ENCODE assay signal across 8 mouse cellular contexts in genomic region chr5:112277906-112278470, GRCm38 (mm10). TPM values are rescaled to one million over a fixed set of nuclear protein-coding genes. Genes with fewer than 3 reads are reported as not detected.
DNase-seq lines count a peak whose midpoint lies in the region; ATAC-seq and TF ChIP-seq lines count a peak whose summit lies in the region.

No protein-coding gene starts in this region.

- ATAC-seq in heart, embryonic 14.5 days (ENCODE audit: insufficient number of reproducible peaks, insufficient read depth, low FRiP score, low read depth): no peak
- ATAC-seq in G1E (ENCODE audit: extremely low read depth, insufficient number of reproducible peaks, low FRiP score, poor library complexity, severe bottlenecking): no peak
- no peak for ATAC-seq in forebrain, embryonic 13.5 days
- ATAC-seq in liver, embryonic 14.5 days (ENCODE audit: insufficient read depth): no peak
- ATAC-seq in megakaryocyte-erythroid progenitor cell, adult 5-6 weeks (replicated peaks; ENCODE audit: low FRiP score, low TSS enrichment, poor library complexity, severe bottlenecking): no peak

- peak overlapping the region; percentile 3 to 80; a peak in 3 of 4 replicates for H3K4me3 ChIP-seq in heart, embryonic 14.5 days (ENCODE audit: control insufficient read depth in 1 of 2, insufficient read depth in 1 of 2, low read depth in 1 of 2, low read length in 2 of 2)
- H3K4me3 ChIP-seq in G1E (ENCODE audit: low read depth, low read length): peak overlapping the region; percentile 98
- 0 out of 2 replicates have a peak overlapping the region, but pooled peaks have one; percentile 71 for H3K4me3 ChIP-seq in forebrain, embryonic 13.5 days
- peak overlapping the region; percentile 35 to 73 for H3K4me3 ChIP-seq in liver, embryonic 14.5 days (ENCODE audit: insufficient read depth in 1 of 2, low read depth in 2 of 2, low read length in 2 of 2)

- H3K36me3 ChIP-seq in heart, embryonic 14.5 days (ENCODE audit: control insufficient read depth, insufficient read depth, low read length): no peaks in the 10 kb centered on the region
- peaks cover 51% of the 10 kb centered on the region for H3K36me3 ChIP-seq in G1E (replicated peaks)
- no peaks in the 10 kb centered on the region for H3K36me3 ChIP-seq in forebrain, embryonic 13.5 days (ENCODE audit: poor library complexity, severe bottlenecking)
- H3K36me3 ChIP-seq in liver, embryonic 14.5 days (replicated peaks; ENCODE audit: control insufficient read depth, insufficient read depth, low read depth): no peaks in the 10 kb centered on the region

- peaks cover 12 to 47% of the 10 kb centered on the region in 2 experiments for H3K4me1 ChIP-seq in heart, embryonic 14.5 days (ENCODE audit: control insufficient read depth in 2 of 2, insufficient read depth in 2 of 2, low read length in 2 of 2)
- H3K4me1 ChIP-seq in G1E (ENCODE audit: insufficient read depth, low read depth, low read length): peaks cover 88% of the 10 kb centered on the region
- peaks cover 36% of the 10 kb centered on the region for H3K4me1 ChIP-seq in forebrain, embryonic 13.5 days
- peaks cover 16 to 47% of the 10 kb centered on the region in 2 experiments for H3K4me1 ChIP-seq in liver, embryonic 14.5 days (replicated peaks; ENCODE audit: control insufficient read depth in 2 of 2, insufficient read depth in 2 of 2, low read length in 1 of 2)

- peak overlapping the region; percentile 90 for H3K4me2 ChIP-seq in heart, embryonic 14.5 days (ENCODE audit: low read length)
- H3K4me2 ChIP-seq in forebrain, embryonic 13.5 days: peak overlapping the region; percentile 85
- H3K4me2 ChIP-seq in liver, embryonic 14.5 days (ENCODE audit: low read depth): peak overlapping the region; percentile 81

- DNase-seq in heart, adult 11 months: no peak
- no peak for DNase-seq in G1E (ENCODE audit: low spot score)
- DNase-seq in liver, embryonic 14.5 days (ENCODE audit: low read depth in 3 of 3, low spot score in 3 of 3): no peak
- DNase-seq in MN1 (ENCODE audit: low spot score): no peak
- no peak for DNase-seq in layer of hippocampus, postnatal 14 days (ENCODE audit: low spot score in 2 of 2)

- TF ChIP-seq EP300 in liver, embryonic 14.5 days (IDR thresholded peaks at IDR 0.05; ENCODE audit: low read depth): no peak

- no peak overlapping the region for H3K27ac ChIP-seq in heart, embryonic 14.5 days (replicated peaks in 1 of 2; ENCODE audit: control insufficient read depth in 1 of 2, insufficient read depth in 1 of 2, low read depth in 2 of 2, low read length in 2 of 2)
- H3K27ac ChIP-seq in forebrain, embryonic 13.5 days: no peak overlapping the region
- H3K27ac ChIP-seq in liver, embryonic 14.5 days: no peak overlapping the region

- TF ChIP-seq CTCF in G1E (IDR thresholded peaks at IDR 0.05; ENCODE audit: low read depth, low read length): no peak
- TF ChIP-seq CTCF in liver, embryonic 14.5 days (IDR thresholded peaks at IDR 0.05; ENCODE audit: low read depth): no peak

- H3K9me3 ChIP-seq in heart, embryonic 14.5 days (ENCODE audit: control insufficient read depth, low read length): no peaks in the 10 kb centered on the region
- no peaks in the 10 kb centered on the region for H3K9me3 ChIP-seq in G1E (replicated peaks)
- no peaks in the 10 kb centered on the region for H3K9me3 ChIP-seq in forebrain, embryonic 13.5 days (replicated peaks)
- no peaks in the 10 kb centered on the region for H3K9me3 ChIP-seq in liver, embryonic 14.5 days (ENCODE audit: control insufficient read depth, low read length)

- no peaks in the 10 kb centered on the region for H3K27me3 ChIP-seq in heart, embryonic 14.5 days (ENCODE audit: control insufficient read depth, insufficient read depth, low read length)
- H3K27me3 ChIP-seq in G1E (ENCODE audit: insufficient read depth, low read length): no peaks in the 10 kb centered on the region
- no peaks in the 10 kb centered on the region for H3K27me3 ChIP-seq in forebrain, embryonic 13.5 days
- no peaks in the 10 kb centered on the region for H3K27me3 ChIP-seq in liver, embryonic 14.5 days (ENCODE audit: control insufficient read depth, insufficient read depth, low read length)

- peak overlapping the region; percentile 91; the same call in 1 of the 2 replicates for H3K9ac ChIP-seq in heart, embryonic 14.5 days (ENCODE audit: low read length)
- H3K9ac ChIP-seq in forebrain, embryonic 13.5 days: no peak overlapping the region
- H3K9ac ChIP-seq in liver, embryonic 14.5 days (replicated peaks): peak overlapping the region; percentile 81; the same call in 1 of the 2 replicates

- WGBS in heart, embryonic 14.5 days: 89% methylated on average over 11 of the region's 11 CpGs
- WGBS in forebrain, embryonic 13.5 days: 91% methylated on average over 11 of the region's 11 CpGs
- WGBS in liver, embryonic 14.5 days (ENCODE audit: insufficient replicate concordance): 50% methylated on average over 11 of the region's 11 CpGs

RNA-seq across cellular contexts. Expression of gene Tpst2, which starts 1.5 kb away (rescaled TPM):
- polyA plus RNA-seq in heart, embryonic 14.5 days (2014; fragmentation: Nextera tagmentation; extraction: Ambion mirVana): 39.0 and 45.9 TPM in 2 replicates
- 43.7 and 55.7 TPM in 2 replicates for total RNA-seq in G1E (2014; fragmentation: Nextera tagmentation)
- total RNA-seq in G1E (2017): 32.9 and 37.3 TPM in 2 replicates
- 103 and 156 TPM in 2 replicates for polyA plus RNA-seq in G1E (2012)
- polyA plus RNA-seq in forebrain, embryonic 13.5 days (2015; fragmentation: Nextera tagmentation; extraction: Ambion mirVana): 28.4 and 29.8 TPM in 2 replicates
- 16.2 and 17.2 TPM in 2 replicates for polyA plus RNA-seq in liver, embryonic 14.5 days (2012; rRNA removed)
- polyA plus RNA-seq in liver, embryonic 14.5 days (2014; fragmentation: Nextera tagmentation; extraction: Ambion mirVana): 30.7 and 30.9 TPM in 2 replicates
- total RNA-seq in megakaryocyte-erythroid progenitor cell, adult 5-6 weeks (2014; fragmentation: Nextera tagmentation): 37.4 and 43.4 TPM in 2 replicates
- 17.6 and 27.3 TPM in 2 replicates for total RNA-seq in megakaryocyte-erythroid progenitor cell, adult 5-6 weeks (2017)
- 10 to 100 TPM; 41.1 to 43.0 TPM for total RNA-seq in layer of hippocampus, postnatal 14 days (2021)

RNA-seq across cellular contexts. Expression of gene Crybb1, which starts 22.4 kb away (rescaled TPM):
- 0.86 and 1.0 TPM in 2 replicates for polyA plus RNA-seq in heart, embryonic 14.5 days (2014; fragmentation: Nextera tagmentation; extraction: Ambion mirVana)
- total RNA-seq in G1E (2014; fragmentation: Nextera tagmentation) (not detected in 2 replicates), G1E (2017) (not detected in 2 replicates)
- polyA plus RNA-seq in G1E (2012): 0.14 TPM in 1 of 2 replicates, not detected in the other
- polyA plus RNA-seq in forebrain, embryonic 13.5 days (2015; fragmentation: Nextera tagmentation; extraction: Ambion mirVana): 2.1 TPM in 2 replicates
- not detected in 2 replicates for polyA plus RNA-seq in liver, embryonic 14.5 days (2012; rRNA removed)
- 0.24 TPM in 1 of 2 replicates, not detected in the other for polyA plus RNA-seq in liver, embryonic 14.5 days (2014; fragmentation: Nextera tagmentation; extraction: Ambion mirVana)
- total RNA-seq in megakaryocyte-erythroid progenitor cell, adult 5-6 weeks (2014; fragmentation: Nextera tagmentation): not detected in 2 replicates
- not detected in 2 replicates for total RNA-seq in megakaryocyte-erythroid progenitor cell, adult 5-6 weeks (2017)
- 10 to 100 TPM; 16.1 to 17.5 TPM for total RNA-seq in layer of hippocampus, postnatal 14 days (2021)

RNA-seq across cellular contexts. Expression of gene Cryba4, which starts 25.7 kb away (rescaled TPM):
- polyA plus RNA-seq in heart, embryonic 14.5 days (2014; fragmentation: Nextera tagmentation; extraction: Ambion mirVana): 1.3 and 2.2 TPM in 2 replicates
- total RNA-seq in G1E (2014; fragmentation: Nextera tagmentation) (not detected in 2 replicates), G1E (2017) (0.98 TPM in 1 of 2 replicates, not detected in the other)
- polyA plus RNA-seq in G1E (2012): 0.43 and 0.63 TPM in 2 replicates
- 0.42 and 1.6 TPM in 2 replicates for polyA plus RNA-seq in forebrain, embryonic 13.5 days (2015; fragmentation: Nextera tagmentation; extraction: Ambion mirVana)
- 0.39 and 0.63 TPM in 2 replicates for polyA plus RNA-seq in liver, embryonic 14.5 days (2012; rRNA removed)
- 0.59 and 0.95 TPM in 2 replicates for polyA plus RNA-seq in liver, embryonic 14.5 days (2014; fragmentation: Nextera tagmentation; extraction: Ambion mirVana)
- not detected in 2 replicates for total RNA-seq in megakaryocyte-erythroid progenitor cell, adult 5-6 weeks (2014; fragmentation: Nextera tagmentation)
- not detected in 2 replicates for total RNA-seq in megakaryocyte-erythroid progenitor cell, adult 5-6 weeks (2017)
- total RNA-seq in layer of hippocampus, postnatal 14 days (2021): 1 to 10 TPM; 1.1 to 1.8 TPM

RNA-seq across cellular contexts. Expression of gene Tfip11, which starts 48.2 kb away (rescaled TPM):
- polyA plus RNA-seq in heart, embryonic 14.5 days (2014; fragmentation: Nextera tagmentation; extraction: Ambion mirVana): 12.6 and 13.4 TPM in 2 replicates
- total RNA-seq in G1E (2014; fragmentation: Nextera tagmentation) (19.4 and 21.7 TPM in 2 replicates), G1E (2017) (14.9 and 19.4 TPM in 2 replicates)
- polyA plus RNA-seq in G1E (2012): 54.1 and 58.2 TPM in 2 replicates
- 29.9 and 35.7 TPM in 2 replicates for polyA plus RNA-seq in forebrain, embryonic 13.5 days (2015; fragmentation: Nextera tagmentation; extraction: Ambion mirVana)
- polyA plus RNA-seq in liver, embryonic 14.5 days (2012; rRNA removed): 10.7 and 11.6 TPM in 2 replicates
- polyA plus RNA-seq in liver, embryonic 14.5 days (2014; fragmentation: Nextera tagmentation; extraction: Ambion mirVana): 8.0 and 9.2 TPM in 2 replicates
- 32.1 and 33.3 TPM in 2 replicates for total RNA-seq in megakaryocyte-erythroid progenitor cell, adult 5-6 weeks (2014; fragmentation: Nextera tagmentation)
- 14.7 and 22.6 TPM in 2 replicates for total RNA-seq in megakaryocyte-erythroid progenitor cell, adult 5-6 weeks (2017)
- 10 to 100 TPM; 34.9 to 36.8 TPM for total RNA-seq in layer of hippocampus, postnatal 14 days (2021)

Comparison
In these comparisons a context has a peak if more than half of its experiments do, and no peak if none do; other contexts are left out.
1. H3K4me3 ChIP-seq: peak in every context shown above with its lines; median percentile 98 in G1E; 71 in forebrain, embryonic 13.5 days; 54 in liver, embryonic 14.5 days; 42 in heart, embryonic 14.5 days.